Mouse (Mus musculus) liver, embryonic 16.5 days (tissue): Measurements from ENCODE around the gene Pigq. TPM values are rescaled to one million over a fixed set of nuclear protein-coding genes. Genes with fewer than 3 reads are reported as not detected.

Experiments
- ATAC-seq: fragments of 200-750 bp; cut with Nextera tagmentation; 2 replicates; pipeline ENCODE4 v1.8.0; 2017; ENCODE audit warnings: low read depth, mild to moderate bottlenecking, moderate number of reproducible peaks, moderate library complexity
- H3K27ac ChIP-seq: fragments of 300-500 bp; sonication (generic); 2 replicates; pipeline ENCODE4 v1.5.1; 2014; ENCODE audit warnings: mild to moderate bottlenecking, low read length
- H3K27me3 ChIP-seq: fragments of 300-500 bp; sonication (generic); 2 replicates; pipeline ENCODE4 v1.6.1; 2014; ENCODE audit warnings: low read depth, low read length, mixed read lengths; ENCODE audit not compliant: control insufficient read depth, insufficient read depth
- H3K36me3 ChIP-seq: fragments of 300-500 bp; sonication (generic); 2 replicates; pipeline ENCODE4 v1.6.1; 2014; ENCODE audit warnings: mild to moderate bottlenecking; ENCODE audit not compliant: control insufficient read depth, insufficient read depth
- H3K4me1 ChIP-seq: fragments of 300-500 bp; sonication (generic); 2 replicates; pipeline ENCODE4 v1.6.1; 2014; ENCODE audit warnings: low read depth, low read length, mixed read lengths; ENCODE audit not compliant: control insufficient read depth
- H3K4me2 ChIP-seq: fragments of 300-500 bp; sonication (generic); 2 replicates; pipeline ENCODE4 v1.6.1; 2014; ENCODE audit warnings: low read depth, low read length, mixed read lengths
- H3K4me3 ChIP-seq: fragments of 300-500 bp; sonication (generic); 2 replicates; pipeline ENCODE4 v1.5.1; 2014; ENCODE audit warnings: low read depth, mild to moderate bottlenecking, low read length
- H3K9ac ChIP-seq: fragments of 300-500 bp; sonication (generic); 2 replicates; pipeline ENCODE4 v1.6.1; 2014; ENCODE audit warnings: low read depth, low read length
- H3K9me3 ChIP-seq: fragments of 300-500 bp; sonication (generic); replicated peaks from 2 replicates; pipeline ENCODE4 v1.6.1; 2016; ENCODE audit warnings: low read length; ENCODE audit not compliant: control insufficient read depth
- WGBS: fragments of 180-500 bp; shearing (Covaris S2); extraction: QIAGEN DNeasy Blood & Tissue Kit; methylation state at CpG from one replicate; pipeline ENCODE4 v1.1.7; 2014; ENCODE audit not compliant: insufficient replicate concordance; 5-methylcytosine and 5-hydroxymethylcytosine counted together
- polyA plus RNA-seq: library from polyadenylated mRNA; unstranded; fragments of >200 nt; fragmentation: Nextera tagmentation; extraction: Ambion mirVana; gene quantifications from 2 replicates; pipeline ENCODE4 v1.2.1, GENCODE M21; 2015

The Pigq gene
- polyA plus RNA-seq, 1 experiment from 2014 or later, result 154 TPM

DNA sequence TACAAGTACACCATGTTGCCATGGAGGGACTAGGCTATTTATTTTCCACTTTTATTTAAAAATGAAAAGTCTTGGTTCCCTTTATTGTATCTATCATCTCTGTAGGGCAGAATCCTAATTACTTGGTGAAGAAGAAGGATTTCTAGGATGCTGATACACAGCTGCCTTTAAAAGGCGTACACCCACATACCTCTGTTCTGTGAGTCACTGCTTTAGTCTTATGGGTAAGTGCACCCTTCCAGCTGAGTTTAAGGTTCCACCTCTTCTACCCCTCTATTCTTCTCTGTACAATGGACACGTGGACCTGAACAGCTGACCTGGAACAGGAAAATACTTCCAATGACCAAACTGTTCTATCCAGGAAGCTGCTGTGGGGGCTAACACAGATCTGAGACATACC is 37.1 kb downstream of the Pigq start:
- Histone ChIP-seq H3K4me3 (no peak overlapping the region), H3K36me3 (no peaks in the 10 kb centered on the region), H3K4me2 (no peak overlapping the region), H3K4me1 (no peaks in the 10 kb centered on the region; the same call in 1 of the 2 replicates), H3K27ac (no peak overlapping the region), H3K9me3 (no peaks in the 10 kb centered on the region), H3K9ac (no peak overlapping the region), H3K27me3 (no peaks in the 10 kb centered on the region)
- no peak for ATAC-seq
- 62% methylated on average over 2 of the region's 2 CpGs for WGBS

DNA sequence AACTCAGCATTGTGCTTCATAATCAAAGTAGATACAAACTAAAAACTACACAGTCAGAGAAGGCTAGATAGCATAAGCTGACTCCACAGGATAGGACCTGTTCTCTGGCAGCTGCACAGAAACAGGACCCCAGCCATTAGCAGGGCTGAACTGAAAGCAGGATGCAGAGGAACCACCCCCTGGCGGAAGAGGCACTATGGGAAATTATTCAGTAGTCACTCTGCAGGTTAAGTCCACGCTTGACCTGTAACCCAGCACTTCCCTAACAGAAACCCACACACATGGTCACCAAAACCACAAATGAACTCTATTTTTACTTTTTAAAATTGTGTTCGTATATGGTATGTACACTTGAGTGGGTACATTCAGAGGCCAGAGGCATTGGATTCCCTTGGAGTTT is 41.7 kb downstream of the Pigq start:
- 52% methylated on average over 3 of the region's 3 CpGs for WGBS
- H3K27ac ChIP-seq, result no peak overlapping the region
- H3K36me3 ChIP-seq, result peaks cover 6% of the 10 kb centered on the region; the same call in 1 of the 2 replicates
- no peaks in the 10 kb centered on the region for H3K27me3 ChIP-seq
- no peak overlapping the region for H3K4me2 ChIP-seq
- H3K9ac ChIP-seq, result no peak overlapping the region
- H3K9me3 ChIP-seq, result no peaks in the 10 kb centered on the region
- ATAC-seq, result no peak
- no peaks in the 10 kb centered on the region; the same call in 1 of the 2 replicates for H3K4me1 ChIP-seq
- no peak overlapping the region for H3K4me3 ChIP-seq

DNA sequence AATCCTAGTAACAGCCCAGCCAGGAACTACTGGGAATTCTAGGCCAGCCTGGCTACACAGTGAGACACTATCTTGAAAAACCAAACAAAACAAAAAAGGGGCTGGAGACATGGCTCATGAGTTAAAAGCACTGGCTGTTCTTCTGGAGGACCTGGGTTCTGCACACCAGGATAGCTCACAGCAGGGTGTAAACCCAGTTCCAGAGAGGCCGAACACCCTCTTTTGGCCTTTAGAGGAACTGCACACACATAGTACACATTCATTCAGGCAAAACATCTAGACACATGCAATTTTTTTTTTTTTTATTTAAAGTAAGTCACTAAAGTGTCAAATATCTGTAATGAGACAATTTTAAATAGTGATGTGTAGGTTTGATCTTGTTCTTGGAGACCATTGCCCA is 44.5 kb downstream of the Pigq start:
- no peak overlapping the region for H3K4me2 ChIP-seq
- no peaks in the 10 kb centered on the region for H3K27me3 ChIP-seq
- no peaks in the 10 kb centered on the region for H3K9me3 ChIP-seq
- no peak overlapping the region for H3K4me3 ChIP-seq
- WGBS, result 59% methylated on average over 1 of the region's 1 CpGs
- H3K36me3 ChIP-seq, result peaks cover 6% of the 10 kb centered on the region; the same call in 1 of the 2 replicates
- H3K9ac ChIP-seq, result no peak overlapping the region
- peaks cover 6% of the 10 kb centered on the region; the same call in 1 of the 2 replicates for H3K4me1 ChIP-seq
- no peak for ATAC-seq
- no peak overlapping the region for H3K27ac ChIP-seq

DNA sequence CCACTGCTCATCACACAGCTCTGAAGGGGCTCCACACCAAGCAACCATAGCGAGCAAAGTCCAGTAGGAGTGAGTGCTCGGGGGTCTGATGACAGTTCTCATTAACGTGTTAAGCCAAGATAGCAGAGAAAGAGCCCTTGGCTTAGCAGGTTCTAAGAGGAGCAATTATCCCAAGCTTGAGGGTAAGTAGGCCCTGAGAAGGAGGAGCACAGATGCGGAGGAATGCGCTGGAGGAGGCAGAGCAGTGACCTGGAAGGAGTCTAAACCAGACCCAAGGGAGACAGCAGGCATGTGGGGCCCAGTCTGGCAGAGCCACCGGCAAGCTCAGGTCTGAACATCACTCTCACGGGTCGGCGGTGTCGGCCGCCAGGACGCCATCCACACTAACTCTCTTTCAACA is 48.8 kb downstream of the Pigq start:
- H3K27me3 ChIP-seq, result no peaks in the 10 kb centered on the region
- H3K27ac ChIP-seq, result no peak overlapping the region
- peaks cover 6% of the 10 kb centered on the region; the same call in 1 of the 2 replicates for H3K36me3 ChIP-seq
- no peak overlapping the region for H3K9ac ChIP-seq
- H3K4me2 ChIP-seq, result no peak overlapping the region
- 75% methylated on average over 12 of the region's 12 CpGs for WGBS
- ATAC-seq, result no peak
- H3K4me1 ChIP-seq, result peaks cover 6% of the 10 kb centered on the region; the same call in 1 of the 2 replicates
- no peaks in the 10 kb centered on the region for H3K9me3 ChIP-seq
- no peak overlapping the region for H3K4me3 ChIP-seq

DNA sequence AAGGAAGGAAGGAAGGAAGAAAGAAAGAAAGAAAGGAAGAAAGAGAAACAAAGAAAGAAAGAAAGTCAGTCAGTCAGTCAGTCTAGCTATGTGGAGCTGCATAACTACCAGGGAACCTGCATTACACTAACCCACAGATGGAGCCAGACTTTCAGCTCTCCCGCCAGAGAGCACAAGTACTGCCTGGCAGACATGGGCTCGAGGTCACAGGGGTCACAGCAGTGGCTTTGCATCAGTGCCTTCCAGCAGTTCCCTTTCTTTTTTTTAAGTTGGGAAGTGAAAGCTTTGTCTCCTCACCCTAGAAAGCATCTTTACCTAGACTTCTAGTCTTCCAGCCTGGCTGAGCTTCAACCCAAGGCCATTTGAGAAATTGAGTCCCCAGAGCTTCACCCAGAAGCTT is 49.3 kb downstream of the Pigq start:
- no peaks in the 10 kb centered on the region for H3K9me3 ChIP-seq
- peaks cover under 1% of the 10 kb centered on the region; the same call in 1 of the 2 replicates for H3K36me3 ChIP-seq
- no peak overlapping the region for H3K27ac ChIP-seq
- no peaks in the 10 kb centered on the region for H3K27me3 ChIP-seq
- H3K4me3 ChIP-seq, result no peak overlapping the region
- H3K4me2 ChIP-seq, result no peak overlapping the region
- H3K9ac ChIP-seq, result no peak overlapping the region
- peaks cover 6% of the 10 kb centered on the region; the same call in 1 of the 2 replicates for H3K4me1 ChIP-seq
- 30% methylated on average over 2 of the region's 2 CpGs for WGBS
- ATAC-seq, result no peak

DNA sequence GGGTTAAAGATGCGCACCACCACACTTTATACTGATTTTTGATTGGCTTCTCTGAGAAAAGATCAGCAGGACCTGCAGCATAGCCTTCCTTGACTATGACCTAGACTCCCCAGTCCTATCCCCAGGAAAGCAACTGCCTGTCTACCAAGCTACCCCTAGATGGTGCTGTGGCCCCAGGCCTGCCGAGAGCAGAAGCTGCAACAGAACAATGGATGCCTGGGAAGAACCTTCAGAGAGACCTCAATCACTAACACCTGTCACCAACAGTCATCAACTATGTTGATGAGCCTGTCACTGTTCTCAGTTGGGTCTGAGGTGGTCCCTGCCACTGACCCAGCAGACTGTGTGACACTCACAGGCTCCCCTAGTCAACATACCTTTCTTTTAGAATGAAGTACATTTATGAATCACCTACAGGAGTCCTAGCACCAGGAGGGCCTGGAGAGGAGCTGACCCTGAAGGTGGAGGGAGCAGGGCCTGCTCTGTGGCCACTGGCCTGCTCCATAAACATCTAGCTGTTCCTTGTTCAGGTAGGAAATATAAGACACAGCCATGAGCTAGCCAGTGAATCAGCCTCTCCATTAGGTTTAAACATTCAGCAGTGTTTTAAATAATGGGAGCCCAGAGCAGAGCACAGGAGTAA is 50.6 kb downstream of the Pigq start:
- H3K4me2 ChIP-seq, result no peak overlapping the region
- no peaks in the 10 kb centered on the region for H3K27me3 ChIP-seq
- no peaks in the 10 kb centered on the region for H3K9me3 ChIP-seq
- no peaks in the 10 kb centered on the region for H3K36me3 ChIP-seq
- H3K9ac ChIP-seq, result no peak overlapping the region
- peak; percentile 58; the same call in 1 of the 2 replicates for ATAC-seq
- no peak overlapping the region for H3K4me3 ChIP-seq
- WGBS, result 34% methylated on average over 2 of the region's 2 CpGs
- peaks cover 6% of the 10 kb centered on the region; the same call in 1 of the 2 replicates for H3K4me1 ChIP-seq
- no peak overlapping the region for H3K27ac ChIP-seq

DNA sequence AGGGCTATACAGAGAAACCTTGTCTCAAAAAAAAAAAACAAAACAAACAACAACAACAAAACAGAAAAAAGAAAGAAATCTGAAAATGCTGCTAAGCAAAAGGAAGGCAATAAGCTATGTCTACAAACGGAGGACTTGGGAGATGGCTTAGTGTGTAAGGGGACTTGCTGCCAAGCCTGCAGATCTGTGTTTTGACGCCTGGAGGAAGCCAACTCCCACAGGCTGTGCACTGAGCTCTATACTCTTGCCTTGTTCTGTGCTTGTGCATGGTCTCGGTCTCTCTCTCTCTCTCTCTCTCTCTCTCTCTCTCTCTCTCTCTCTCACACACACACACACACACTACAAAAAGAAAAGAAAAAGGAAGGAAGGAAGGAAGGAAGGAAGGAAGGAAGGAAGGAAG is 55.9 kb downstream of the Pigq start:
- no peaks in the 10 kb centered on the region for H3K9me3 ChIP-seq
- H3K4me1 ChIP-seq, result peaks cover 4% of the 10 kb centered on the region; the same call in 1 of the 2 replicates
- no peak for ATAC-seq
- H3K36me3 ChIP-seq, result no peaks in the 10 kb centered on the region; the same call in 1 of the 2 replicates
- no peak overlapping the region for H3K4me3 ChIP-seq
- WGBS, result 73% methylated on average over 3 of the region's 3 CpGs
- no peak overlapping the region for H3K27ac ChIP-seq
- H3K27me3 ChIP-seq, result no peaks in the 10 kb centered on the region
- H3K9ac ChIP-seq, result no peak overlapping the region
- H3K4me2 ChIP-seq, result no peak overlapping the region

DNA sequence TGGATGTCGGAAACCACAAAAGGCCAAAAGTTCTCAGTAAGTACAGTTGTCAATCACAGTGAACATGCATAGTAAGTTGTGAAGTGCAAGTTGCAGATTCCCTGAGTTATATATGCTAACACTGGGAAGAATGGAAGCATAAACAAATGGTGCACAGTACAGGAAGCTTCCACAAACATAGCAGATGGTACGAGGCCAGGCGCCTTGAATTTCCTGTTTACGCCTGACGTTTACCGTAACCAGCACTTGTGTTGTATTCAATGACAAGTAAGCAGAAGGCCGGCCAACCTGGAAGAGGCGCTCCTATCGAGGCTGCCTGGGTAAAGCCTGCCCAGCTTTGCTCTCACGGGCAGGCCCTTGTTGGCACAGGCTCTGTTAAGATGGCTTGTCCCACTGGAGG is 57.3 kb downstream of the Pigq start:
- H3K9me3 ChIP-seq, result no peaks in the 10 kb centered on the region
- H3K4me1 ChIP-seq, result peaks cover 8% of the 10 kb centered on the region
- H3K9ac ChIP-seq, result no peak overlapping the region
- H3K4me2 ChIP-seq, result no peak overlapping the region
- WGBS, result 68% methylated on average over 10 of the region's 10 CpGs
- H3K4me3 ChIP-seq, result no peak overlapping the region
- H3K27me3 ChIP-seq, result no peaks in the 10 kb centered on the region
- H3K36me3 ChIP-seq, result peaks cover 5% of the 10 kb centered on the region
- H3K27ac ChIP-seq, result no peak overlapping the region
- ATAC-seq, result no peak

DNA sequence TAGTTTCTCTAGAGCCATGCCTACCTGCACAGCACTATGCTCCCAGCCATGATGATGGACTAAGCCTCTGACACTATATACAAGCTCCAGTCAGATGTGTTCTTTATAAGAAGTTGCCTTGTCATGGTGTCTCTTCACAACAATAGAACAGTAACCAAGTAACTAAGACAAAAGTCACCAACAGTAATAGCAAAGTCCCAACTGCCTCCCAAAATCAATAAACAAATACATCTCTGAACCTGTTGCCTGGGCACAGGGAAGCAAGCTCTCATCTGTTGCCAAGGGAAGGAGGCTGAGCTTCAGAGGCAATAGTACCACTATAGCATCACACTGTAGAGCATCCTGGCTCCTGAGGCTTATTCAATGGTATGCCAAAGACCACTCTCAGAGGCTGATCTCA is 57.9 kb downstream of the Pigq start:
- no peak for ATAC-seq
- H3K4me1 ChIP-seq, result peaks cover 15% of the 10 kb centered on the region
- peaks cover 5% of the 10 kb centered on the region for H3K36me3 ChIP-seq

More for the DNA sequence above, 57.9 kb downstream of the Pigq start:
- Histone ChIP-seq H3K9me3 (no peaks in the 10 kb centered on the region), H3K4me3 (no peak overlapping the region), H3K27me3 (no peaks in the 10 kb centered on the region), H3K9ac (no peak overlapping the region), H3K27ac (no peak overlapping the region), H3K4me2 (no peak overlapping the region)
